Mouse (Mus musculus): ENCODE data around the gene Zfp523. TPM values are rescaled to one million over a fixed set of nuclear protein-coding genes. Genes with fewer than 3 reads are reported as not detected.

Zfp523 gene
- polyA plus RNA-seq, 1 experiment from 2014 or later: 37.3 TPM

GRCm38 (mm10) chr17:28170460-28171305, 6.2 kb upstream of the Zfp523 start:
- H3K4me2 ChIP-seq (replicated peaks; ENCODE audit: low read depth, low read length): no peak overlapping the region
- WGBS: 86% methylated on average over 6 of the region's 6 CpGs

GRCm38 (mm10) chr17:28172690-28173089, 4.2 kb upstream of the Zfp523 start:
- Histone ChIP-seq H3K27ac (ENCODE audit: low read length) (peak overlapping the region; percentile 21; the same call in 1 of the 2 replicates), H3K9ac (replicated peaks; ENCODE audit: low read depth, low read length) (no peak overlapping the region), H3K4me3 (ENCODE audit: low read depth, low read length) (no peak overlapping the region), H3K4me2 (replicated peaks; ENCODE audit: low read depth, low read length) (0 out of 2 replicates have a peak overlapping the region, but pooled peaks have one; percentile 5), H3K4me1 (ENCODE audit: control insufficient read depth, insufficient read depth, low read length) (peaks cover 35% of the 10 kb centered on the region), H3K27me3 (ENCODE audit: control insufficient read depth, insufficient read depth, low read length) (no peaks in the 10 kb centered on the region), H3K9me3 (ENCODE audit: control insufficient read depth, low read depth, low read length) (no peaks in the 10 kb centered on the region), H3K36me3 (ENCODE audit: control insufficient read depth, insufficient read depth, low read length) (no peaks in the 10 kb centered on the region; the same call in 1 of the 2 replicates)
- ATAC-seq (ENCODE audit: insufficient number of reproducible peaks, insufficient read depth, low FRiP score, low read depth): no peak
- WGBS: 28% methylated on average over 9 of the region's 9 CpGs

More at GRCm38 (mm10) chr17:28170460-28171305, 6.2 kb upstream of the Zfp523 start:
- ATAC-seq (ENCODE audit: insufficient number of reproducible peaks, insufficient read depth, low FRiP score, low read depth): no peak
- Histone ChIP-seq H3K27ac (ENCODE audit: low read length) (no peak overlapping the region), H3K9ac (replicated peaks; ENCODE audit: low read depth, low read length) (no peak overlapping the region), H3K36me3 (ENCODE audit: control insufficient read depth, insufficient read depth, low read length) (no peaks in the 10 kb centered on the region; the same call in none of the 2 replicates), H3K4me1 (ENCODE audit: control insufficient read depth, insufficient read depth, low read length) (peaks cover 28% of the 10 kb centered on the region), H3K27me3 (ENCODE audit: control insufficient read depth, insufficient read depth, low read length) (no peaks in the 10 kb centered on the region), H3K9me3 (ENCODE audit: control insufficient read depth, low read depth, low read length) (no peaks in the 10 kb centered on the region), H3K4me3 (ENCODE audit: low read depth, low read length) (no peak overlapping the region)

GRCm38 (mm10) chr17:28177540-28178046, 664 bp downstream of the Zfp523 start:
- H3K9ac ChIP-seq (replicated peaks; ENCODE audit: low read depth, low read length): peak overlapping the region; percentile 88
- ATAC-seq (ENCODE audit: insufficient number of reproducible peaks, insufficient read depth, low FRiP score, low read depth): peak; percentile 74
- H3K9me3 ChIP-seq (ENCODE audit: control insufficient read depth, low read depth, low read length): no peaks in the 10 kb centered on the region
- peak overlapping the region; percentile 80 for H3K4me3 ChIP-seq (ENCODE audit: low read depth, low read length)
- no peaks in the 10 kb centered on the region for H3K27me3 ChIP-seq (ENCODE audit: control insufficient read depth, insufficient read depth, low read length)
- peak overlapping the region; percentile 93 for H3K27ac ChIP-seq (ENCODE audit: low read length)
- peak overlapping the region; percentile 91 for H3K4me2 ChIP-seq (replicated peaks; ENCODE audit: low read depth, low read length)
- 0 out of 2 replicates have a peak, but pooled peaks cover 4% of the 10 kb centered on the region for H3K36me3 ChIP-seq (ENCODE audit: control insufficient read depth, insufficient read depth, low read length)
- H3K4me1 ChIP-seq (ENCODE audit: control insufficient read depth, insufficient read depth, low read length): peaks cover 38% of the 10 kb centered on the region
- 14% methylated on average over 11 of the region's 22 CpGs for WGBS

GRCm38 (mm10) chr17:28180331-28180730, 3.4 kb downstream of the Zfp523 start:
- Histone ChIP-seq H3K4me2 (replicated peaks; ENCODE audit: low read depth, low read length) (no peak overlapping the region), H3K27me3 (ENCODE audit: control insufficient read depth, insufficient read depth, low read length) (no peaks in the 10 kb centered on the region), H3K4me1 (ENCODE audit: control insufficient read depth, insufficient read depth, low read length) (peaks cover 32% of the 10 kb centered on the region; the same call in 1 of the 2 replicates), H3K27ac (ENCODE audit: low read length) (no peak overlapping the region), H3K36me3 (ENCODE audit: control insufficient read depth, insufficient read depth, low read length) (0 out of 2 replicates have a peak, but pooled peaks cover 4% of the 10 kb centered on the region), H3K4me3 (ENCODE audit: low read depth, low read length) (no peak overlapping the region), H3K9me3 (ENCODE audit: control insufficient read depth, low read depth, low read length) (no peaks in the 10 kb centered on the region), H3K9ac (replicated peaks; ENCODE audit: low read depth, low read length) (no peak overlapping the region)
- no peak for ATAC-seq (ENCODE audit: insufficient number of reproducible peaks, insufficient read depth, low FRiP score, low read depth)
- 57% methylated on average over 4 of the region's 4 CpGs for WGBS

GRCm38 (mm10) chr17:28180783-28181544, 4.0 kb downstream of the Zfp523 start:
- H3K27me3 ChIP-seq (ENCODE audit: control insufficient read depth, insufficient read depth, low read length): no peaks in the 10 kb centered on the region
- 61% methylated on average over 15 of the region's 15 CpGs for WGBS
- no peak overlapping the region for H3K27ac ChIP-seq (ENCODE audit: low read length)
- peaks cover 31% of the 10 kb centered on the region; the same call in 1 of the 2 replicates for H3K4me1 ChIP-seq (ENCODE audit: control insufficient read depth, insufficient read depth, low read length)
- no peaks in the 10 kb centered on the region for H3K9me3 ChIP-seq (ENCODE audit: control insufficient read depth, low read depth, low read length)
- H3K4me3 ChIP-seq (ENCODE audit: low read depth, low read length): no peak overlapping the region
- H3K4me2 ChIP-seq (replicated peaks; ENCODE audit: low read depth, low read length): no peak overlapping the region
- ATAC-seq (ENCODE audit: insufficient number of reproducible peaks, insufficient read depth, low FRiP score, low read depth): no peak
- H3K9ac ChIP-seq (replicated peaks; ENCODE audit: low read depth, low read length): no peak overlapping the region
- 0 out of 2 replicates have a peak, but pooled peaks cover 4% of the 10 kb centered on the region for H3K36me3 ChIP-seq (ENCODE audit: control insufficient read depth, insufficient read depth, low read length)

- H3K27me3 ChIP-seq (ENCODE audit: control insufficient read depth, insufficient read depth, low read length): no peaks in the 10 kb centered on the region
- H3K9ac ChIP-seq (replicated peaks; ENCODE audit: low read depth, low read length): no peak overlapping the region
- no peak overlapping the region for H3K4me3 ChIP-seq (ENCODE audit: low read depth, low read length)
- no peaks in the 10 kb centered on the region for H3K9me3 ChIP-seq (ENCODE audit: control insufficient read depth, low read depth, low read length)
- no peak for ATAC-seq (ENCODE audit: insufficient number of reproducible peaks, insufficient read depth, low FRiP score, low read depth)
- WGBS: 68% methylated on average over 7 of the region's 7 CpGs
- H3K27ac ChIP-seq (ENCODE audit: low read length): no peak overlapping the region
- H3K36me3 ChIP-seq (ENCODE audit: control insufficient read depth, insufficient read depth, low read length): peaks cover 7% of the 10 kb centered on the region
- H3K4me2 ChIP-seq (replicated peaks; ENCODE audit: low read depth, low read length): no peak overlapping the region
- H3K4me1 ChIP-seq (ENCODE audit: control insufficient read depth, insufficient read depth, low read length): peaks cover 14% of the 10 kb centered on the region; the same call in 1 of the 2 replicates
These were observed 8.2 kb downstream of the Zfp523 start for GRCm38 (mm10) chr17:28184971-28185638.

GRCm38 (mm10) chr17:28188313-28188712, 11.4 kb downstream of the Zfp523 start:
- no peak overlapping the region for H3K4me2 ChIP-seq (replicated peaks; ENCODE audit: low read depth, low read length)
- 82% methylated on average over 5 of the region's 5 CpGs for WGBS
- no peak overlapping the region for H3K27ac ChIP-seq (ENCODE audit: low read length)
- no peak overlapping the region for H3K4me3 ChIP-seq (ENCODE audit: low read depth, low read length)
- no peak for ATAC-seq (ENCODE audit: insufficient number of reproducible peaks, insufficient read depth, low FRiP score, low read depth)
- no peaks in the 10 kb centered on the region for H3K9me3 ChIP-seq (ENCODE audit: control insufficient read depth, low read depth, low read length)
- H3K36me3 ChIP-seq (ENCODE audit: control insufficient read depth, insufficient read depth, low read length): peaks cover 11% of the 10 kb centered on the region
- no peaks in the 10 kb centered on the region for H3K27me3 ChIP-seq (ENCODE audit: control insufficient read depth, insufficient read depth, low read length)
- 0 out of 2 replicates have a peak, but pooled peaks cover 2% of the 10 kb centered on the region for H3K4me1 ChIP-seq (ENCODE audit: control insufficient read depth, insufficient read depth, low read length)
- H3K9ac ChIP-seq (replicated peaks; ENCODE audit: low read depth, low read length): no peak overlapping the region

GRCm38 (mm10) chr17:28192754-28193153, 15.8 kb downstream of the Zfp523 start:
- ATAC-seq (ENCODE audit: insufficient number of reproducible peaks, insufficient read depth, low FRiP score, low read depth): no peak
- Histone ChIP-seq H3K9me3 (ENCODE audit: control insufficient read depth, low read depth, low read length) (no peaks in the 10 kb centered on the region), H3K27me3 (ENCODE audit: control insufficient read depth, insufficient read depth, low read length) (no peaks in the 10 kb centered on the region), H3K27ac (ENCODE audit: low read length) (no peak overlapping the region), H3K4me2 (replicated peaks; ENCODE audit: low read depth, low read length) (no peak overlapping the region), H3K9ac (replicated peaks; ENCODE audit: low read depth, low read length) (no peak overlapping the region), H3K4me1 (ENCODE audit: control insufficient read depth, insufficient read depth, low read length) (no peaks in the 10 kb centered on the region), H3K36me3 (ENCODE audit: control insufficient read depth, insufficient read depth, low read length) (peaks cover 33% of the 10 kb centered on the region), H3K4me3 (ENCODE audit: low read depth, low read length) (no peak overlapping the region)
- 61% methylated on average over 1 of the region's 1 CpGs for WGBS

Data from stomach, embryonic 14.5 days (tissue).